Mouse (Mus musculus): Measurements from ENCODE around the gene Pxdc1. TPM values are rescaled to one million over a fixed set of nuclear protein-coding genes. Genes with fewer than 3 reads are reported as not detected.
A peak's percentile ranks its signal among the peaks of the same experiment; 100 is the strongest.

Pxdc1 gene
- total RNA-seq, 2 experiments from 2014 or later: 11.8 to 18.4 TPM

DNA sequence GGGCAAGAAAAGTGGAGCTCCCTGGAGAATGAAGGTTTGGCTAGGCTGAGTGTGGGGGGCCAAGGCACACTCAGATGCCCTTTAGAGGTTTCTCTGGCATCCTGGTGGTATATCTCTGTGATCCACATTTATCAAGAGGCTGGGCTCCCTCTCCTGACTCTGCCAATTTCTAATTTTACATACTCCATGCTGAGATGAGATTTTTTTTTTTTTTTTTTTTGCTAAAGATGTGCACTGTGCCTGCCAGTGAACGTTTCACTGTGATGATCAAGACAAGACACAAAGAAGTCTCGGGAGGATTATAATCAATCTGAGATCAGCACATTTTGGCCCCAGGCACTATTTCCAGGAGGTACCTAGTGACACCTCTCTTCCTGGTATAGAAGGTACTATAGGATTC is 46.2 kb downstream of the Pxdc1 start:
- Histone ChIP-seq H3K27ac (no peak overlapping the region), H3K4me3 (no peak overlapping the region)
- no peak for TF ChIP-seq CTCF (conservative IDR thresholded peaks at IDR 0.05)
- DNase-seq (ENCODE audit: low spot score in 2 of 2): no peak

DNA sequence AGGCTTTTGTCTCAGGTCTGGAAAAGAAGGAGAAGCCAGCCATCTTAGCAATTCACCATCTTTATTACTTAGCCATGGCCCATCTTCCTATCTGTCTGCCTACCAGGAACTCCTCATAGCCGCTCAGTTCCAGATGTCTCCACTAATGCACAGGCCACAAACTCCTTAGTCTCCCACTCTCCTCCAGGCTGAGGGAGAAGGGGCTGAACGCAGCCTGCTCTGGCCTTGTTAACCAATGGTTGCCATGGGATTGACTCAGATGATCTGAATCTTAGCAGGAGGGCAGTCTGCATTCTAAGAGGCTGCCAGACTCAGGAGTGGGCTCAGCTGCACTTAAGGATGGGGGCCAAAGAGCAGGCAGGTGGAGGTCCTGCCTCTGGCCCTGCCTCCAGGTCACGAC is 47.4 kb downstream of the Pxdc1 start:
- Histone ChIP-seq H3K27ac (no peak overlapping the region), H3K4me3 (no peak overlapping the region)
- no peak for DNase-seq (ENCODE audit: low spot score in 2 of 2)
- no peak for TF ChIP-seq CTCF (conservative IDR thresholded peaks at IDR 0.05)

DNA sequence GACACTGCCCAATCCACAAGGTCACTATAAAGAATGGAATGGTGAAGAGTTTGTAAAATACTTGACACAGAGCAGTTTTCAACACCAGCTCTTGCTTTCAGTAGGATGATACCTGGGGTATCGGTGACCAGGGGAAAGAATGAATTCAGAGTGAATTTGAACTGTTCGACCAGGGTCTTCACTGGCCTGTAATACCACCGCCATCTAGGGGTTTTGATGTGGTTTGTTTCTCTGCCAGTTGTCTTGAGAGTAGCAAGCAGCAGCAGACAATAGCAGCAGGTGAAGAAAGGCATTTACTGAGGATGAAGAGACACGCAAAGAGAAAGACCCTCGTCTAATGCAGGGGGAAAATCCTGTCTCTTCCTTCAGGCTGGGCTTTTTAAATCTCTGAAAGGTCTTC is 48.1 kb downstream of the Pxdc1 start:
- peak; percentile 39; the same call in 1 of the 2 replicates for TF ChIP-seq CTCF (conservative IDR thresholded peaks at IDR 0.05)
- no peak overlapping the region for H3K4me3 ChIP-seq
- H3K27ac ChIP-seq: no peak overlapping the region
- DNase-seq (ENCODE audit: low spot score in 2 of 2): no peak

DNA sequence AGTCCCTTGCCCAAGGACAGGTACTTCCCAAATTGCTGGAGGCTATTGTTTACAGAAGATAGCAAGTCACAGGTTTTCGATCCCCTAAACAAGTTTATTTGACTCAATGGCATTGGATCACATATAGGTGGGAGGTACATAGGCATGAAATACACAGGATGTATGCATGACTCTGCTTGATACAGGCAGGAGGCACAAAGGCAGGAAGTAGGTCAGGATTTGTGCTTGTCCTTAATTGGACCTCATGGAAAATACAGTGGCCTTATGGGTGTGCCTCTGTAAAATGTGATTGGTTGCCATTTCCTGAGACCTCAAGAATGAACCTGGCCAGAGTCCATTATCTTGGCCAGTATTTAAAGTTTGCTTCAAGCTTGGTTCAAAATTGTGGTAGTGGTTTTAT is 48.9 kb downstream of the Pxdc1 start:
- Histone ChIP-seq H3K4me3 (no peak overlapping the region), H3K27ac (no peak overlapping the region)
- no peak for DNase-seq (ENCODE audit: low spot score in 2 of 2)
- no peak for TF ChIP-seq CTCF (conservative IDR thresholded peaks at IDR 0.05)

DNA sequence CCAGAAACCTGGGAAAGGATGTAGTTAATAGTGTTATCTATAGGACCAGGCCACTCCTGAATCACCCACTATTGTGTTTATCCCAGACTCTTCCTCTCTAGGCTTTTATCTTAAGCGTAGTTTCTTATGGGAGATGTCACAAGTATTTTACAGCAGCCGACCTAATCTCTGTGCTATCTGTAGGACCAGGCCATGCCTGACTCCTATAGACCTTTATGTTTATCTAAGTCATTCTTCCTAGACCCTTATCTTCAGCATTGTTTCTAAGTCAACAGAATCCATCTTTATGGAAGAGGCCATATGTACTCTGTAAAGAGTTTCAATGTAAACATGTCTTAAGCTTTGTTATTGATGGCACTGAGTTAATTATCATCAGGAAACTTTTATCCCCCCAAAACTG is 50.5 kb downstream of the Pxdc1 start:
- no peak overlapping the region for H3K4me3 ChIP-seq
- no peak overlapping the region for H3K27ac ChIP-seq
- TF ChIP-seq CTCF (conservative IDR thresholded peaks at IDR 0.05): no peak
- no peak for DNase-seq (ENCODE audit: low spot score in 2 of 2)

DNA sequence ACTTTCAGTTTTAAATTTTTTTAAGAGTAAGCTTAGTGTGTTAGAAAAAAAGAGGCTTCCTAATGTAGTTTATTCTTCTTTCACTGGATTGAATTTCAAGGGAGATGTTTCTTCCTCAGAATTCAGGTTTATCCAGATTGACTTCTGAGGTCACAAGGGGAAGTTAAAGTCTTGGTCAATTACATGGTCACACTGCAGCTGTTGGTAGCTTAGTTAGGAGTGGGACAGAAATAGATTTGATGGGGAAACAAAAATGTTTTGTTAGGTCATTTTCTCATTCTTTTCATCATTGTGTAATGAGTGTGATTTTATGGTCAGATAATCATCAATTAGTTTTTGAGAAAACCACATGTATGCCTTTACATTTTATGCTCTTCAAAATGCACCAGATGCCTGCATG is 56.5 kb downstream of the Pxdc1 start:
- H3K4me3 ChIP-seq: no peak overlapping the region
- DNase-seq (ENCODE audit: low spot score in 2 of 2): no peak
- no peak overlapping the region for H3K27ac ChIP-seq
- TF ChIP-seq CTCF (conservative IDR thresholded peaks at IDR 0.05): no peak

Other genes with a start within 250 kb of the Pxdc1 start
- gene Fam50b, start 81.4 kb upstream of the Pxdc1 start, total RNA-seq (2021): not detected
- 10 to 100 TPM; 88.8 to 98.4 TPM for gene Prpf4b, start 221.8 kb upstream of the Pxdc1 start, total RNA-seq (2021)